Mouse (Mus musculus): ENCODE results near the gene Isg20l2.

DNA sequence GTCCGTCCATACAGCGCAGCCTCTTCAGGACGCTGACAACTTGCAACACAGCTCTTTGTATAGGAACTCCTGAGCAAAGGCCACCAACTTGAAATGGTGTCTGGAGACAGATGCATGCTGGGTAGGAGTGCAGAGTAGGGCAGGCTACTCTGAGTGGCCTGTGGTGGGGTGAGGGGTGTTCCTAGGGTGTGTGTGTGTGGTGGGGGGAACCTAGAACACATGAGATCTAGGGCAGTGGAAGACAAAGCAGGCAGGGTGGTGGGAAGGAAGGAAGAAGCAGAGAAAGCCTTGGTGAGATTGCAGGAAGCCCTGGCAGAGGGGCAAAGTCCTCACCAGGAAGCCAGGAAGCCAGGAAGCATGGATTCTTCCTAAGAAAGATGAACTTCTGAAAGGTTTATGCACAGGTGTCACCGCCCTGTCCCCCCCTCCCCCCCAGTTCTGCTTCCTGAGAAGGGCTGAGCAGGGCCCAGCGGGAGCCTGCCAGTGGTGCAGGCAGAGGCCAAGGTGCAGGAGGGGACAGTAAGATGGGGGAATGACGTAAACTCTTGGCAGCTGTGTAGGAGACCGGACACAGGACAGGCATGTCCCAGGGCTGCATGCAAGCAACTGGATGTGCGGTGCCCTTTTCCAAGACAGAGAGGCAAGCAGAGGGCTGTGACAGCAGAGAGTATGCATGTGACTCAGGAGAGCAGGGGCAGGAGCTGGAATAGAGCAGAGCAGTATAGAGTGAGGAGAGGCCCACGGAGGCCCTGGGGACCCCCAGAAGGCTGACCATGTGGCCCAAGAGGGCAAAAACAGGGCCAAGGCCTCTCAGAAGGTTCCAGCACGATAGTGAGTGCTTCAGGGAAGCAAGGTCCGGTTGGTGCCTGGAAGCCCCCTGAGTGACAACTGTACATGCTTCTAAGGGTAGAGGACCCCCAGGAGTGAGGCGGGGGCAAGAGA lies 52.1 kb downstream of the Isg20l2 start:
- TF ChIP-seq CTCF (IDR thresholded peaks at IDR 0.05; ENCODE audit: low read depth, low read length) (no peak), POLR2AphosphoS5 (IDR thresholded peaks at IDR 0.05; ENCODE audit: insufficient replicate concordance, low read depth, low read length) (no peak)

All from G1E (cell line).